Mouse (Mus musculus): Measurements from ENCODE around the gene Abhd4.

The Abhd4 gene

GRCm38 (mm10) chr14:54223315-54224063, 30.5 kb upstream of the Abhd4 start:
- peak; percentile 76 for DNase-seq (ENCODE audit: low read depth)

- peak; percentile 81 for DNase-seq (ENCODE audit: low read depth)
Observed at GRCm38 (mm10) chr14:54224064-54224417, 29.9 kb upstream of the Abhd4 start.

GRCm38 (mm10) chr14:54224484-54225467, 29.2 kb upstream of the Abhd4 start:
- peak; percentile 95 for DNase-seq (ENCODE audit: low read depth)

GRCm38 (mm10) chr14:54225725-54226124, 28.3 kb upstream of the Abhd4 start:
- DNase-seq (ENCODE audit: low read depth) = peak; percentile 92

GRCm38 (mm10) chr14:54226911-54227811, 26.8 kb upstream of the Abhd4 start:
- DNase-seq (ENCODE audit: low read depth) = peak; percentile 100

GRCm38 (mm10) chr14:54227911-54228451, 26.0 kb upstream of the Abhd4 start:
- peak; percentile 95 for DNase-seq (ENCODE audit: low read depth)

GRCm38 (mm10) chr14:54228501-54228900, 25.5 kb upstream of the Abhd4 start:
- no peak for DNase-seq (ENCODE audit: low read depth)

GRCm38 (mm10) chr14:54228933-54229713, 24.9 kb upstream of the Abhd4 start:
- peak; percentile 64 for DNase-seq (ENCODE audit: low read depth)

GRCm38 (mm10) chr14:54229849-54230248, 24.1 kb upstream of the Abhd4 start:
- peak; percentile 61 for DNase-seq (ENCODE audit: low read depth)

- no peak for DNase-seq (ENCODE audit: low read depth)
Observed at GRCm38 (mm10) chr14:54230638-54231150, 23.3 kb upstream of the Abhd4 start.

GRCm38 (mm10) chr14:54231176-54231956, 22.6 kb upstream of the Abhd4 start:
- DNase-seq (ENCODE audit: low read depth) = peak; percentile 94

GRCm38 (mm10) chr14:54232143-54232542, 21.8 kb upstream of the Abhd4 start:
- DNase-seq (ENCODE audit: low read depth) = peak; percentile 62

- DNase-seq (ENCODE audit: low read depth) = peak; percentile 95
Observed at GRCm38 (mm10) chr14:54232811-54233558, 21.0 kb upstream of the Abhd4 start.

GRCm38 (mm10) chr14:54233559-54234143, 20.3 kb upstream of the Abhd4 start:
- DNase-seq (ENCODE audit: low read depth) = no peak

- DNase-seq (ENCODE audit: low read depth) = peak; percentile 76
Observed at GRCm38 (mm10) chr14:54234231-54235040, 19.6 kb upstream of the Abhd4 start.

GRCm38 (mm10) chr14:54235825-54236540, 18.0 kb upstream of the Abhd4 start:
- peak; percentile 32 for DNase-seq (ENCODE audit: low read depth)

- peak; percentile 21 for DNase-seq (ENCODE audit: low read depth)
Observed at GRCm38 (mm10) chr14:54236881-54237280, 17.1 kb upstream of the Abhd4 start.

Data from induced T-regulatory cell, adult 2 months (primary cell).